Mouse (Mus musculus) liver, embryonic 11.5 days (tissue): ENCODE measurements around the gene Xcl1. TPM values are rescaled to one million over a fixed set of nuclear protein-coding genes. Genes with fewer than 3 reads are reported as not detected.

Source experiments
- ATAC-seq: fragments of 200-750 bp; cut with Nextera tagmentation; replicated peaks from 2 replicates; pipeline ENCODE4 v1.8.0; 2017; ENCODE audit warnings: moderate number of reproducible peaks, mild to moderate bottlenecking, moderate TSS enrichment, moderate library complexity; ENCODE audit not compliant: low FRiP score
- DNase-seq: peaks from one replicate; pipeline ENCODE4 v3.0.0-alpha.2; 2017; ENCODE audit warnings: low spot score
- H3K27ac ChIP-seq: fragments of 300-500 bp; sonication (generic); 2 replicates; pipeline ENCODE4 v1.5.1; 2014; ENCODE audit warnings: mild to moderate bottlenecking, low read depth, low read length, control low read depth
- H3K27me3 ChIP-seq: fragments of 300-500 bp; sonication (generic); replicated peaks from 2 replicates; pipeline ENCODE4 v1.6.1; 2014; ENCODE audit warnings: low read length, mixed read lengths; ENCODE audit not compliant: control insufficient read depth, insufficient read depth
- H3K36me3 ChIP-seq: fragments of 300-500 bp; sonication (generic); 2 replicates; pipeline ENCODE4 v1.6.1; 2014; ENCODE audit warnings: mild to moderate bottlenecking, low read length, moderate library complexity, mixed read lengths; ENCODE audit not compliant: control insufficient read depth, insufficient read depth
- H3K4me1 ChIP-seq: fragments of 300-500 bp; sonication (generic); replicated peaks from 2 replicates; pipeline ENCODE4 v1.6.1; 2014; ENCODE audit warnings: low read length, mixed read lengths; ENCODE audit not compliant: control insufficient read depth, insufficient read depth
- H3K4me2 ChIP-seq: fragments of 300-500 bp; sonication (generic); 2 replicates; pipeline ENCODE4 v1.6.1; 2014; ENCODE audit warnings: mild to moderate bottlenecking, control low read depth, moderate library complexity
- H3K4me3 ChIP-seq: fragments of 300-500 bp; sonication (generic); 2 replicates; pipeline ENCODE4 v1.5.1; 2014; ENCODE audit warnings: low read depth, low read length, control low read depth
- H3K9ac ChIP-seq: fragments of 300-500 bp; sonication (generic); 2 replicates; pipeline ENCODE4 v1.6.1; 2014; ENCODE audit warnings: low read depth, low read length, control low read depth
- H3K9me3 ChIP-seq: fragments of 300-500 bp; sonication (generic); 2 replicates; pipeline ENCODE4 v1.6.1; 2016; ENCODE audit warnings: low read length, inconsistent platforms, mixed read lengths; ENCODE audit not compliant: control insufficient read depth
- WGBS: fragments of 180-500 bp; shearing (Covaris S2); extraction: QIAGEN DNeasy Blood & Tissue Kit; methylation state at CpG from one replicate; pipeline ENCODE4 v1.1.7; 2014; 5-methylcytosine and 5-hydroxymethylcytosine counted together
- polyA plus RNA-seq: library from polyadenylated mRNA; unstranded; fragments of >200 nt; fragmentation: Nextera tagmentation; extraction: Ambion mirVana; gene quantifications from 2 replicates; pipeline ENCODE4 v1.2.1, GENCODE M21; 2014

The Xcl1 gene
- polyA plus RNA-seq, 1 experiment from 2014 or later: not detected

- H3K4me1 ChIP-seq: no peaks in the 10 kb centered on the region
- no peak overlapping the region for H3K4me2 ChIP-seq
- 41% methylated on average over 2 of the region's 2 CpGs for WGBS
- no peak overlapping the region for H3K27ac ChIP-seq
- no peak overlapping the region for H3K4me3 ChIP-seq
- no peaks in the 10 kb centered on the region for H3K36me3 ChIP-seq
- DNase-seq (no peak), ATAC-seq (no peak)
- no peaks in the 10 kb centered on the region for H3K27me3 ChIP-seq
- H3K9me3 ChIP-seq: no peaks in the 10 kb centered on the region
- no peak overlapping the region for H3K9ac ChIP-seq
Observed at GRCm38 (mm10) chr1:164960610-164961009, 25.3 kb upstream of the Xcl1 start.

DNA sequence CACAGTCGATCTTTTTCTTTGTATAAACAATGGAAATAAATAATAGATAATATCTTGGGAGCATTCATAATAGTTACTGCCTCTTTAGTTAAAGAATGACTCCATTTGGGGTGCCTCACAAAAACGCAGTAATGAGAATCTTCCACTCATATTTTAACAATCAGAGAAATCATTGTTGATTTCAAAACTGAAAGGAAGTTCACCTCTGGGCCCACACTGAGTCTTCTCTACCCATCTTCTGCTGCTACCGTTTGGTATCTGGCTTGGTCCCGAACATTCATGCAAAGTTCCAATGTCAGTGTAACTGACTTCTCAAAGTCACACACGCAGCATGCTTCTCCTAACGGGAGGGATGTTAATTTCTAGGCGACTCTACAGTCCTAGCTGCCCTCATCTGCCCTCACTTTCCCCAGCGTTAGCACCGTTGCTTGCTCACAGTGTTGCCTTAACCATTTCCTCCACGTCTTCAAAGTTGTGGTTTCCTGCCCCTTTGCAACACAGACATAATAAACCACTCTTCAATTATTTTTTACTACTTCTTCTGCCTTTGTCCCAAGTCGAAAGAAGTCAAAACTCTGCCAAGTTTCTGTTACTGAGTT lies 24.6 kb upstream of the Xcl1 start:
- Histone ChIP-seq H3K9ac (no peak overlapping the region), H3K4me2 (no peak overlapping the region), H3K36me3 (no peaks in the 10 kb centered on the region), H3K27ac (no peak overlapping the region), H3K4me3 (no peak overlapping the region), H3K27me3 (no peaks in the 10 kb centered on the region), H3K4me1 (no peaks in the 10 kb centered on the region), H3K9me3 (no peaks in the 10 kb centered on the region)
- WGBS: 49% methylated on average over 11 of the region's 11 CpGs
- no peak for ATAC-seq
- no peak for DNase-seq

DNA sequence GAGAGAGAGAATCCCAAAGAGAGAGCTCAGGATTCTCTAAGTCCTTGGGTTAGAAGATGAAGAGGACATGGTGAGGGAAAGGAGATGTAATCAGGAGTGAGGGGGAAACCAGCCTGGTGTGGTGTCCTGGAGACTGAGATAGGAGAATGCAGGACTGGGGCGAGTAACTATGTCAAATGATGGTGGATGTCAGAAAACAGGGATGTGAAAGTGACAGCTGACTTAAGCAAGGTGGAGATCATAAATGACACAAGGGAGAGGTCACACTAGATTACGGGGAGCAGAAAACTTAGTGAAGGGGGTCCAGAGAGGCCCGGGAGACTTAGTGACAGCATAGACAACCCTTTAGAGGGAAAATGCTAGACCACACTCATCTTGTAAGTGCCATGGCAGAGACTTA lies 23.8 kb upstream of the Xcl1 start:
- no peak overlapping the region for H3K9ac ChIP-seq
- ATAC-seq (no peak), DNase-seq (no peak)
- H3K27ac ChIP-seq: no peak overlapping the region
- no peak overlapping the region for H3K4me3 ChIP-seq
- no peaks in the 10 kb centered on the region for H3K27me3 ChIP-seq
- no peaks in the 10 kb centered on the region for H3K9me3 ChIP-seq
- H3K36me3 ChIP-seq: no peaks in the 10 kb centered on the region
- no peaks in the 10 kb centered on the region for H3K4me1 ChIP-seq
- H3K4me2 ChIP-seq: no peak overlapping the region
- 77% methylated on average over 3 of the region's 3 CpGs for WGBS

DNA sequence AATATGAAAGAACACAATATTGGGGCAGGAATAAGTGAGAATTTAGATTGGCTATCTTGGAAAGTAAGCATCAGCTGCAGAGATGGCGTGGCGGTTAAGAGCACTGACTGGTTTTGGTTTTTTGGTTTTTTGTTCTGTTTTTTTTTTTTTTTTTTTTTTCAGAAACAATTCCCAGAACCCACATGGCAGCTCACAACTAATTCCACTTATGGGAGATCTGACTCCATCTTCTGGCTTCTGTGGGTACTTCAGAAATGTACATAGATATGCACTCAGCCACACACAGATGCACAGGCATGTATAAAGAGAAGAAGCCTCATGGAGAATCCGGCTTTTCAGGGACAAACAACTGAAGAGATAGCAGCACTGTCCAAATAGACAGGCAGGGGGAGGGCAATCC lies 22.6 kb upstream of the Xcl1 start:
- WGBS: 79% methylated on average over 3 of the region's 3 CpGs
- Histone ChIP-seq H3K4me1 (no peaks in the 10 kb centered on the region), H3K27ac (no peak overlapping the region), H3K36me3 (no peaks in the 10 kb centered on the region), H3K27me3 (no peaks in the 10 kb centered on the region), H3K4me3 (no peak overlapping the region), H3K9me3 (no peaks in the 10 kb centered on the region), H3K4me2 (no peak overlapping the region), H3K9ac (no peak overlapping the region)
- ATAC-seq (no peak), DNase-seq (no peak)

- DNase-seq: no peak
- 69% methylated on average over 3 of the region's 3 CpGs for WGBS
Observed at GRCm38 (mm10) chr1:164956725-164957399, 21.5 kb upstream of the Xcl1 start.

DNA sequence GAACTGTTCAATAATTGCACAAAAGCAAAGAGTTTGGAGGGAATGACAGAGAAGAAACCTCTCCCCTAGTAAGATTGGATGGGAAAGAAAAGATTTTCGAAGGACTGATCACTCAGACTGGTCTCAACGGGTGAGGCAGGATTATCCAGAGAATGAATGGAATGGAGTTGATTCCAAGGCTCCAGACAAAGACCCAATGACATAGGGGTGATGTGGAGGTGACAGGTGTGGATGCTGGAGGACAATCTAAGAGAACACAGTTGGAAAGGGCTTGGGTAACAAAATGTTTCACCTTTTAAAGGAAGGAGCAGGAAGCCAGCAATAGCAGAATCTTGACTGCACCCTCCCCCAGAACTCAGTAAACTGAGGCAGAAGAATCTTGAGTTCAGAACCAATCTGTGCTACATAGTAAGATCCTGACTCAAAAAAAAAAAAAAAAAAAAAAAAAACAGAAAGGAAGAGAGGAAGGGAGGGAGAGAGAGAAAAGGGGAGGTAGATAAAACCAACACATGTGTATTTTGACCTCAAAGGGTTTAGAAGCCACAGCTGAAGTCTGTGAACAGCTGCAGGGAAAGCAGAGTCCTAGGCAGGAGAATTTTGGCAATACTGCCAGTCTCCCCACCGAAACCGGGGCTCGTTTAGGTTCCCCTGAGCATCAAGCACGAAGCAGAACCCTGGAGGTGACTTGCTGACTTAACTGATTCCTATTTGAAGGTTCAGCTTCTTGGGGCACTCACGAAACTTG lies 20.3 kb upstream of the Xcl1 start:
- no peak for DNase-seq
- Histone ChIP-seq H3K27me3 (no peaks in the 10 kb centered on the region), H3K27ac (no peak overlapping the region), H3K4me2 (no peak overlapping the region), H3K9ac (no peak overlapping the region), H3K9me3 (no peaks in the 10 kb centered on the region), H3K36me3 (no peaks in the 10 kb centered on the region), H3K4me1 (no peaks in the 10 kb centered on the region), H3K4me3 (no peak overlapping the region)
- WGBS: 71% methylated on average over 7 of the region's 7 CpGs
- ATAC-seq: no peak

More at GRCm38 (mm10) chr1:164956725-164957399, 21.5 kb upstream of the Xcl1 start:
- ATAC-seq: no peak
- no peak overlapping the region for H3K27ac ChIP-seq
- H3K9ac ChIP-seq: no peak overlapping the region
- H3K9me3 ChIP-seq: no peaks in the 10 kb centered on the region
- H3K4me2 ChIP-seq: no peak overlapping the region
- no peak overlapping the region for H3K4me3 ChIP-seq
- no peaks in the 10 kb centered on the region for H3K4me1 ChIP-seq
- no peaks in the 10 kb centered on the region for H3K27me3 ChIP-seq
- H3K36me3 ChIP-seq: no peaks in the 10 kb centered on the region

DNA sequence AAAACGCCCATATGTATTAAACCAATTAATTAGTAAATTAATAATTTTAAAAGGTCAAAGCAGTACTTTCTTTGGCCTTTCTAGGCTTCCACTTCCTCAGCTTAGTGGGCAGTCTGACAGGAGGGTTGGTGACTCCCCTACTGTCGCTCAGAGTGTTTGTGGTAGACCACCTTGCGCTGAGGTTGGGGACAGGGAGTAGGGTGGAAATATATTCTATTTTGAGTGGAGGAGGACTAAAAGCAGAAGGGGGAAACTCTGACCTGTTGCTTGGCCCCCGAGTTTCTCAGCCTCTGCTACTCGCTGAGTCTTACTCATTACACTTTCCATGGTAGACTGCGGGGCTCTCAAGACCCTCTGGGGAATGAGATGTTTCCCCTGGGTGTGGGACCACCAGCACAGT lies 18.2 kb upstream of the Xcl1 start:
- Histone ChIP-seq H3K4me2 (no peak overlapping the region), H3K27me3 (no peaks in the 10 kb centered on the region), H3K36me3 (no peaks in the 10 kb centered on the region), H3K9ac (no peak overlapping the region), H3K27ac (no peak overlapping the region), H3K9me3 (no peaks in the 10 kb centered on the region), H3K4me3 (no peak overlapping the region), H3K4me1 (no peaks in the 10 kb centered on the region)
- 64% methylated on average over 6 of the region's 6 CpGs for WGBS
- ATAC-seq: no peak
- no peak for DNase-seq

GRCm38 (mm10) chr1:164936060-164936459 lies 733 bp upstream of the Xcl1 start:
- no peaks in the 10 kb centered on the region for H3K36me3 ChIP-seq
- ATAC-seq (no peak), DNase-seq (no peak)
- no peaks in the 10 kb centered on the region for H3K9me3 ChIP-seq
- H3K4me1 ChIP-seq: no peaks in the 10 kb centered on the region
- H3K27me3 ChIP-seq: no peaks in the 10 kb centered on the region
- WGBS: 49% methylated on average over 2 of the region's 2 CpGs
- H3K27ac ChIP-seq: no peak overlapping the region
- no peak overlapping the region for H3K9ac ChIP-seq
- H3K4me3 ChIP-seq: no peak overlapping the region
- H3K4me2 ChIP-seq: no peak overlapping the region
